Mouse (Mus musculus) v-Abl transformed pro-B cells (cell line): ENCODE measurements around the gene Dlk1.
"Not testable (repeated sequence)": the region's sequence is repeated elsewhere in the genome, so short reads cannot be mapped to it uniquely, and the experiment has no call there.

Source experiments
- in situ Hi-C, 2 experiments: fragments of 400-800 bp; cut with MboI; formaldehyde crosslinking; loops; one replicate each; pipeline ENCODE4 v1.15.1; 2025; ENCODE audit not compliant: unreplicated experiment in 2 of 2

Dlk1 gene

DNA sequence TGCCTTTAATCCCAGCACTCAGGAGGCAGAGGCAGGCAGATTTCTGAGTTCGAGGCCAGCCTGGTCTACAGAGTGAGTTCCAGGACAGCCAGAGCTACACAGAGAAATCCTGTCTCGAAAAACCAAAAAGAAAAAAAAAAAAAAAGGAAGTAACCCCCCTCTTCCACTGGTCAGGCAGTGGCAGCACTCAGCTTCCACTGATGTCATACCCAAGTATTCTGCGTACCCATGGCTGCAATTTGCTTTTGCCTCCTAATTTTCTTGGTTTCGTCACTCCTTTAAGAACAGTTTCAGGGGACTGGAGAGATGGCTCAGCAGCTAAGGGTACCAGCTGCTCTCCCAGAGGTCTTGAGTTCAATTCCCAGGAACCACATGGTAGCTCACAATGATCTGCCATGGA, 14.8 kb downstream of the Dlk1 start:
- in situ Hi-C loops: not testable (repeated sequence)

DNA sequence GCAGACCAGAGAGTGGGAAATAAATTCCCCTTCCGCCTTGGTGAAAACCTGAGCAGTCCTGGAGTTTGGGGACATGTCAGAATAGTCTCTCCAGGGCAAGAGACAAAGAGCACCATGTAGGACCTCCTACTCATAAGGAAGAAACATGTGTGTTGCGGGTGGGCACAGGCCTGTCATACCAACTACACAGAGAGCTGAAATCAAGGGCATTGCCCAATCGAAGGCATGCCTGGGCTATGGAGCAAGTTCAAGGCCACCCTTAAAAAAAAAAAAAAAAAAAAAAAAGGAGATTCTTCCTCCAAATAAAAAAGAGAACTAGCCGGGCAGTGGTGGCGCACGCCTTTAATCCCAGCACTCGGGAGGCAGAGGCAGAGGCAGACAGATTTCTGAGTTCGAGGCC, 17.2 kb downstream of the Dlk1 start:
- in situ Hi-C loops: no loop called here

DNA sequence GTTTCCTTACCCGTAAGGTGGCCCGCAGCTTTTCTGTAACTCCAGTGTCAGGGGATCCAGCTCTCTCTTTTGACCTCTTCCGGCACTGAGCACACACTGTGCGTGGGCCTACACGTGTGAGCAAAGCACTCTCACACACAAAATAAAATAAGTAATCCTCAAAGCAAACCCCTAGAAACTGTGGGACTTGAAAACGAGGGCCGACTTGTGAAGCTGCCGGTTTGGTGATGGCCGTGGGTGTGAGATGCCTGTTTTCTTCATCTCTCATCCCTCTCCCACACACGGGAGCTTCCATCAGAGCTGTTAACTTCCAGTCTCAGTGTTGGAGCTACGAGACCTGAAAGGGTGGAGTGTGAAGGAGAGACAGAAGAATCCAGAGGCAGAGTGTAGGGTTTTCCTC, 20.0 kb downstream of the Dlk1 start:
- in situ Hi-C loops: no loop called here

DNA sequence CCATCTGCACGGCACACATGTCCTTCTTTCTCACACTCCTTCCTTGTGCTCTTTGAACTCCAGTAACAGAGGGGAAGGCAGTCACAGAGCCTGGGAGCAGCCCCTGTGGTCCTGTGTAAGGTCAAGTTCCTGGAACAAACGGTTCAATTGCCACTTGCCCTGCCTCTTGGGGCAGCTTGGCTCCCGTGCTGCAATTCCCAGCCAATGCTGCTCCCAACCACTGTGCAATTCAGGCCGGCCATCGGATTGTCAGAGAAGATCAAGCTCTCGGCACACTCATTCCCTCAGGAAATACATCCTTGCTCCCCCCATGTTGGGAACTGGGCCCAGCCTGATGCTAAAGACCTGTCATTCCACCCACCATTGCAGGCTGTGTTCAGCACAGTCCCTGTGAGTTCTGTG, 21.0 kb downstream of the Dlk1 start:
- in situ Hi-C loops: no loop called here

DNA sequence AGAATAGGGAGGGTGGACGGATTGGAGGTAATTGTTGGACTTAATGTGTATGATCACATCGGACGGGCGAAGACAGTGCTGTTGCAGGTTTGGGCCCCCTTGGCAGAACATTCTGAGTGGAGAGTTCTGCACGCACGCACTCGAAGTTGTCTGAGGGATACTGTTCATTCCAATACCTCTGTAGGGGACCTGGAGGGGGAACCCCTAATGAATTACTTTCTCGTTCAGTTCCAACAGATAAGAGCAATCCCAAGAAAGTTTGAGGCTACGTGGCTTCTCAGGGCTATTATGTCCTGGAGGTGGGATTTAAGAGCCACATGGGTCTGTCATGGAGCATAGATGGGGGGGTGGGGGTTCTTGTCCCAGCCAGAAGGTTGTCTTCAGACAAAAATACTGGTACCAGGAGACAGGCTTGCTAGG, 21.6 kb downstream of the Dlk1 start:
- in situ Hi-C loops: no loop called here

DNA sequence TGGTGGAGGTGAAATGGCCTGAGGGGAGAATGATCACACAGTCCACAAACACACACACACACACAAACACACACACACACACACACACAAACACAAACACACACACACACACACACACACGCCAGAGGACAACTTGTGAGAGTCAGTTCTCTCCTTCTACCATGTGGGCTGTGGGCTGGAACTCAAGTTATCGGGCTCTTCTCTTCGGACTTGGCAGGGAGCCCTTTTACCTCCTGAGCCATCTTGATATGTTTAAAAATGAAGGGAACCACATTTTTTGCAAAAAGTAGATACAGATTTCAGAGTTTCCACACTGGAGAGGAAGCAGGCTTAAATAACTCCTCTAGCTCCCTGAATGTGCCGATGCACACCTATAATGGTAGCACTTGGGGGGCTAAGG, 22.9 kb downstream of the Dlk1 start:
- in situ Hi-C loops: no loop called here

DNA sequence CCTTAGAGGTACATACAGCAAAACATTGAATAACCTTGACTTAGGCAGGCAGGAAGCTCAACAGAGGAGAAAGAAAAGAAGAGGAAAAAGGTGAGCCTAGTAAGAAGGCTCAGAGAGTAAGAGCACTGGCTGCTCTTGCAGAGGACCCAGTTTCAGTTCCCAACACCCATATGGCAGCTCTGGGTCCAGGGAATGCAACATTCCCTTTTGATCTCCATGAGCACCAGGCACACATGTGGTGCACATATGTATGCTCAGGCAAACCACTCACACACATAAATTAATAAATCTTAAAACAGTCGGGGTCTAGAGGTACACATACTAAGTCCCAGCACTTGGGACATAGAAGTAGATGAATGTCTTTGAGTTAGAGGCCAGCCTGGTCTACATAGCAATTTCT, 33.9 kb downstream of the Dlk1 start:
- in situ Hi-C loops: not testable (repeated sequence)

DNA sequence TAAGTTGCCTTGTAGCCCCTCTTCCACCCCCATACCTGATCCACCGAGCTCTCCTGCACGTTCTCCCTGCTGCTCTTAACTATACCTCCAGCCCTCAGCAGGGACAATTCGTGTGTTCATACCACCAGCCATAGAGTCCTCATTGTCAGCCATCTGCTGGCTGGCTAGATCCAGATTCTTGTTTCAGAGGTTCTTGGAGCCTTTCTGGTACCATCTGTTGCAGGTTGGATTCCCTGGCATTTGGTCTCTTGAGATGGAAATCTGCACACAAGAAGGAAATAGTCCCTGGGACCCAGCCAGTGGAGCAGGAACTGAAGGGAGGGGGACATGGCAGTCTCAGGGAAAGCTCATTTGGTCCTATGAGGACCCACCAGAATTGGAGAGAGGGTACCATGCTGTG, 39.1 kb downstream of the Dlk1 start:
- in situ Hi-C loops: no loop called here

DNA sequence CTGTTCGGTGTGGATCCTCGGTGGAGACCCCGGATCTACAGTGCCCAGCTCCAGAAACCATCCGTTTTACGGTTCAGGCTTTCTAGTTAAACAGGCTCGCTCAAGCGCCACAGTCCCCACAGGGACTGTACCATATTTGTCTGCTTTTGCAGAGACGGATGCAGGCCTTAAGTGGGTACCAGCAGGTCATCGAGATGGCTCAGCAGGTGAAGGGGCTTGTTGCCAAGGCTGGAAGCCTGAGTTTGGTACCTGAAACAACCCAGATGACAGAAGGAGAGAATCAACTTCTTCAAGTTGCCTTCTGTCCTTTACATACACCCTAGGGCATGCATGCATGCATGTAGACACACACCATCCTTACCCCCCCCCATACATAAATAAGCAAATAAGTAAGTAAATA, 40.8 kb downstream of the Dlk1 start:
- in situ Hi-C loops: no loop called here

DNA sequence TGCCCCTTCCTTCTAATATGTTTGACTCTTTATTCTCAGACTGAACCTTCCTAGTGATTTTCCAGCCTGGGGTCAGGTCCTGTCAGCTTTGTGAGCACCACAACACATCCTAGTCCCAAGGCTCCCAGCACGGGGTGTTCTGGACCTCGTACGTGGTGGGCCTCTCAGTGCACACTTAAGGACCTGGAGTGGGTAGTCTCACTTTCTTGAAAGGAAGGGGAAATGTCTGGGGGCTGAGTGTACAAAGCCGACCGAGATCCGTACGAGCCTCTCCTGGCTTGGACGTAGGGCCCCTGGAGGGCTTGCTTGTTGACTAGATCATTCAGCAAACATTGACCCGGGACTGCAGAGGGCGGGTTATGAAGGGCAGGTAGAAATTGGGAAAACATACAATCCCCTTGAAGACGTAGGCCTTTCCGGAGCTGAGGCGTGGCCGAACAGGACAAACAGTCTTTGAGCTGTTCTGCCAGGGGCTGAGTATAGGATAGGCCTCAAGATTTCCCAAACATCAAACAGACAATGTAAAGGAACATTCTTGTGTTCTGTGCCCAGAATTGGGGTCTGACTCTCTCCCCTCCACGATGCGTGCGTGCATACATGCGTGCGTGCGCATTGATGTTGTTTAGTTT, 42.5 kb downstream of the Dlk1 start:
- in situ Hi-C loops: no loop called here

DNA sequence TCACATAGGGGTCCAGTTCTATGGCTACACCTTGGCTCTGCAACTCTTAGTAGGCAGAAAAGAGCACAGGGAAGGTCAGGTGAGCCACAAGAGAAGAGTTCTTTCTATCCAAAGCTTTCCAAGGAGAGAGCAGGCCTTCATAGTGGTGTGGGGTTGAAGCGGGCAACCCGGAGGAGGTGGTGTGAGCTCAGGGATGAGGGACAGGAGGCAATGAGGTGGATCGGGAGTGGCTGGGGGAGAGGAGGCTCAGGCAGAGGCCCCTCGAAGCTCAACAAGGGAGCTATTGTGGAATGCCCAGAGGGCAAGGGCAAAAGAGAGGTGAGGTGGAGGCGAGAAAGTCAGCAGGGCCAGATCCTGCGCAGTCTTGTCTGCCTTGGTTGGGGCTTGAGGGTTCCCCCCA, 43.8 kb downstream of the Dlk1 start:
- in situ Hi-C loops: no loop called here

DNA sequence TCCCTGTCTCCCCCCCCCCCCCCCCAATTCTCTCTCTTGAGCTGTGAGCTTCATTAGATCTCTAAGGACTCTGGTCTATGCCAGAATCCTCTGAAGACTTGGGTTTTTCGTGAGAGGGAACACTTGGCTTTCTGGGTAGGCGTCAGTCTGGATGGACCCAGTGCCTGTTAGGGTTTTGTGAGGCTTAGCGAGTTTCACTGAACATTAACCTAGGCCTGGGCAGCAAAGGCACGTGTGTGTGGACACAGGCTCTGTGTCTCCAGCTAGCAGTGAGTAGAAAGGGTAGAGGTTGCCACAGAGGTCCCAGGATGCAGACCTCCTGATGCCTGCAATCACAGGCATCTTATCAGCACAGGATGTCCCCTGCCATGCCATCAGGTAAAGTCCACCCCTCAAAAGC, 48.4 kb downstream of the Dlk1 start:
- in situ Hi-C loops: no loop called here

DNA sequence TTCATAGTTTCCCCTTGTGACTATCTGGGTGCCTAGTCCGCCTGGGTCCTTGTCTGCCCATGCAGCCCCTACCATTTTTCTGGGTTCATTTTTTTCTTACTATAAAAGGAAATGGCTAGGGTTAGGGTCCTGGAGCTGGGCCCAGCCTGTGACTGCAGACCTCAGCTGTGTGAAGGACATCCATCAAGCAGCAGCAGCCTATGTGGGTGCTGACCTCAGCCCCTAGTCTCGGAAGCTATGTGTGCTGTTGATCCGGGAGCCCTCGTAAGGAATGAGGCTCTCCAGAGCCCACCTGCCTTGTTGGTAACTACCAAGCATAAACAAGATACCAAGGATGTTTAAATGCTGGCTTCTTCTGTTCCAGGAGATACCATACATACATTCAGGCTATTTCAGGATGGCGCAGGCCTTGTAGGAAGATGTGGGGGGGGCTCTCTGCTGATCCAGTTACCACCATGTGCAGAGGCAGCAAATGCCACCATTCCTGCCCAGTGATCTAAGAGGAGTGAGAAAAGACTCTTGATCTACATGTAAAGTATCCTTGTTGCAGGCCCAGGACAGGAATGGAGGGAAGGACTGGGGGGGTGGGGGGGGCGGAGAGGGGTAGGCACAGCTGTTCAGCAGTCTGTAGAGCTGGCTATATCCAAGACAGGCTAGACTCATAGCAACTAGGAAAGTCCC, 49.9 kb downstream of the Dlk1 start:
- in situ Hi-C loops: no loop called here

DNA sequence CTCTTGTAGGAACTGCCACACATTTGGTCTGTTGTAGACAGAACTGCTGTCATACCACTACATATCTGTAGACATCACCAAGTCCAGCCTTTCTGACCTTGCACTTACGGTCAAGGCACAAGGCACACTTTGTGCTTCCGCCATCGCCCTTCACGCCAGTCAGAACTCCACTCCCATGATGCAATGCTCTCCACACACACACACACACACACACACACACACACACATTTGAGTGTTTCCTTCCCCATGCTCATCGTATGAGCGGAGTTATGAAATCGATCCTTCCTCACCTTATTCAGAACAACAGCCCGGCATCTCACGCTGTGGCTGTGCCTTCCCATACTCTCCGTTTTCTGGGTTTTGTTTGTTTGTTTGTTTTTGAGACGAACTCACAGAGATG, 55.1 kb downstream of the Dlk1 start:
- in situ Hi-C loops: no loop called here

DNA sequence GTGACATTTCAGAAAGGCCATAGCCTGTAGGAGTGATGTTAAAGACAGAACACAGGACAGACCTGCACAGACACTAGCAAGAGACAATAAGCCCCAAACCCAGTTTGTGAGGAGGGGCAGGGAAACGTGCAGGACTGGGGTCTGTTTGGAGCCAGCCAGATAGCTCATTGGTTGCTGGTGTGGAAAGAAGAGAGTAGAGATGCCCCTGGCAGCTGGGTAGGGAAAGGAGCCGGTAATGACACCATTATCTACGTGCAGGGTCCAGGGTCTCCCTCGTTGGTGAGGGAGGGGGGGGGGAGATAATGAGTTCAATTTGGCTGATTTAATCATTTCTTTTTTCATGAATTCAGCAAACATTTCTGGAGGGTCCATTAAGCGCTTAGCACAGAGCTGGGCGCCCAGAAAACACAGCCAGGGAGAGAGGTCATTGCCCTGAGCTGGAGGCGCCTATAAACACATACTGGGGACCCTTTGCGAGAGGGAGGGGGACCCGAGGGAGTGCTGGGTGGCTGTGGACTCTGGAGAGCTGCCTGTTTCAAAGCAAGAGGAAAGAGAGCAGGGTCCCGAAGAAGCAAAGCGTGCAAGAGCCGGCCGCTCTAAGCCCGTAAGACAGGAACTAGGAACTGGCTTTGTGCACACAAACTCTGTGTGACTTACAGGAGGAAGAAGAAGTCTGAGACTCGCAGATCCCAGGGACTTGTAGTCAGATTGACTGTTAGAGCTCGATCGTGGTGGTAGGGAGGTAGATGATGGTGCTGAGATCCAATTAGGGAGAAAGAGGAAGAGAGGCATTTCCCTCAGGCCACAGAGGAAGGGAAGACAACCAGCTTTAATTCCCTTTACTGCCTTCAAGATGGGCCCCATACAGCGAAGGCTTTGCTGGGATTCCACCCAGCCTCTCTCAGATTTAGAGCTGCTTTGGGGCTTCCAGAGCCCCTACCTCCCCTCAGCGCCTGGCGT, 56.2 kb downstream of the Dlk1 start:
- in situ Hi-C loops: no loop called here

DNA sequence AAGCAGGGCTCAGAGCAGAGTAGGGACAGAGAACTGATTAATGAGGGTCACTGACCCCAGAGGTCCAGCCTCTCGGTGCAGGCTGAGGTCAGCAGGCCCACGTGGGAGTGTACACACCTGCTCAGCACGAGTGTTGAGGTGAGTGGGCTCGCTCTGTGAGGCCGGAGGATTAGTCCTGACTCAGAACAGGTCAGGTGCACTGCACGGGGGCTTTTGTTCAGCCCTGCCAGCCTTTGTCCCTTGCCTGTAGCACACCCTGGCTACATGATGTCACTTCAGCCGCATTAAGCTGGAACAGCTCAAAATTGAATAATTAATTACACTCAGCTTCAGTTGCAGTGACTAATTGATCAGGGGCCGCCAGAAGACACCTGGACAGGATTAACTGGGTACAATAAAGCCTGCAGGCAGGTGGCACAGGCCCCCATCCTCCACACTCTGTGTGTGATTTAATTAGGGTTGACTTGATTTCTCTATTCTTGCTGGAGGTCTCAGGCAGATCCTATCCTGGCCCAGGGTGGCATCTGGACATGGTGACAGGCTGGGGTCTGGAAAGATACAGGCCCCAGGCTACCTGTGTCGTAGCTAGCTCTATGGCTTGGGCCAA, 57.0 kb downstream of the Dlk1 start:
- in situ Hi-C loops: no loop called here

DNA sequence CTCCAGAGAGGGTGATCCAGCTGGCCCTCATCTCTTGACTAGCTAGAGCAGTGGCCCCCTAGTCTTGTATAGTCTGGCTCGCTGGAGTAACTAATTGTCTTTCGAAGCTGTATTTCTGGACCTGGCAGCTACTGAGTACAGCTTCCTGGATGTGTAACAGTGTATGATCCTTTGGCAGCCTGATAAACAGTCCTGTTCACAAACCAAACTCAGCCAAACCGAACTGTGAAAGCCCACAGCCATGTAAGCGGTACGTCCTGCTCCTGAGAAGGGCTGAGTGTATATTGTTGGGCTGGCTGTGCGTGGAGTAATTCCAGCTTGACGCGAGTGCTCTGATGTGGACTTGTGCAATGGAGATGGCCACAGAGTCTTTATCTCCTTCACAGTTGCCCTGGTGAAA, 57.6 kb downstream of the Dlk1 start:
- in situ Hi-C loops: no loop called here

DNA sequence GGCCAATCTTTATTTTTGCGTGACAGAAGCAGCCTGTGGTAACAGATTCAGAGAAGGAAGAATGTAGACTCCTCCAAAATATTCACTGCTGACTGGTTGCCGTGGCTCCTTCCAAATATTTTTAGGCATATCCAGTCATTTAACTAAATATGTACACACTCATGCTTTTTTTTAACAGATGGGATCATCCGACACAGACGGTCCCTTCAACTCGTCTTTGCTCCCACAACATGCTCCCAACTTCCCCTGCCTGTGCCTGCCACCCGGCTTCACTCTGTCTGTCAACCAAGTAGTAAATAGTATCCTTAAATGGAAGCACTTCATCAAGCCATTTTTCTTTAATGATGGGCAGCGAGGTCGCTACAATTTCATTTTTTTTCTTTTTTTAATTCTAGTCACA, 58.8 kb downstream of the Dlk1 start:
- in situ Hi-C loops: no loop called here

DNA sequence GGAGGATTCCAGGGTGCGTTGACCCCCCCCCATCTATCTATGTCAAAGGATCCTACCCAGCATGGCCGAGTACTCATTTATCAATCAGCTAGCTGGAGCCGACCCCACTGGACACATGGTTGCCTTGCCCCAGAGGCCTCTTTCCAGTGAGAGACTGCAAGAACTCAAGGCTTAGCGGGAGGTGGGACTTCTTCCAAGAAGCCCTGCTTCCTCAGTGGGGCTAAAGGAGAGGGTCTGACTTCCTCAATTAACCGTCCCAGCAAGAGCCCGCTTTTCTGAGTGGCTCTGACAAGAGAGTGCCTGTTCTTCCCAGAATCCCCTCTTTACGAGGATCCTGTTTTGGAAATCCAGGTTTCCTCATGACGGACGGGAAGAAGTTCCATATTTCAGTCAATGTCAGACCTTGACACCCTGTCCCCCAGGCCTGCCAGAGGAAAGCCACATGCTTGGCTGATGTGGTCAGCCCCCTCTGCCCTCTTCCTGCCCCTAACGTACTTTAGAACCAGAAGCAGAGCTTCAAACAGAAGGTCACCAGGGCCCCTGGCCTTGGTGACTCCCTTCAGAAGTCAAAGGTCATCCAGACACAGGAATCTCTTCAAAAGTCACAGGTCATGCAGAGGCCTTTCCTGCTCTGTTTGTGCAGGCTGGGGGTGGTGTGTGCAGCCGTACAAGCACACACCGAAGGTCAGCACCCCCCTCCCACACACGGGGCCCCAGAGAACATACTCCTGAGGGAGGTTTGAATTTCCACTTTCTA, 59.7 kb downstream of the Dlk1 start:
- in situ Hi-C loops: no loop called here
